Mouse (Mus musculus): ENCODE data around the gene Sowaha. TPM values are rescaled to one million over a fixed set of nuclear protein-coding genes. Genes with fewer than 3 reads are reported as not detected.

Sowaha gene
- polyA plus RNA-seq, 1 experiment from 2014 or later, result 0.28 TPM

DNA sequence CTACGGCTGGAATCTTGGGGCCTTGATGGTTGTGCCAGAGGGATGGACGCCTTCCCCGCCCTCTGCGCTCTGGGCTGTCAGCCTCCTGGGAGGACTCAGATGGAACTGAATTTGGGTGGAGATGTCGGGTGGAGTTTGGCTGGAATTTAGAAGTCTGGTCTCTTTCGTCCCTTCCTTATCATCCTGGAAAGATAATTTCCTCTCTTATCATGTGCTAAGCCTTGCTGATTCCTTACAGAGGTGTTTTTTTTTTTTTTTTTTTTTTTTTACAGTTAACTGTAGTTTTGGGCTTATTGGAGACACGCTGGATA lies 41.7 kb upstream of the Sowaha start:
- H3K4me2 ChIP-seq (ENCODE audit: low read length), result peak overlapping the region; percentile 75
- H3K9me3 ChIP-seq (ENCODE audit: control insufficient read depth, low read length), result no peaks in the 10 kb centered on the region
- 0 out of 2 replicates have a peak overlapping the region, but pooled peaks have one; percentile 1 for H3K4me3 ChIP-seq (ENCODE audit: low read depth, low read length)
- H3K27me3 ChIP-seq (replicated peaks; ENCODE audit: control insufficient read depth, insufficient read depth, low read length), result no peaks in the 10 kb centered on the region
- ATAC-seq (replicated peaks; ENCODE audit: low FRiP score, low TSS enrichment, low read depth), result no peak
- DNase-seq (ENCODE audit: low spot score), result no peak
- peaks cover 34% of the 10 kb centered on the region for H3K4me1 ChIP-seq (replicated peaks; ENCODE audit: control insufficient read depth, insufficient read depth, low read length)
- H3K36me3 ChIP-seq (ENCODE audit: control insufficient read depth, insufficient read depth, low read length), result no peaks in the 10 kb centered on the region
- H3K27ac ChIP-seq (ENCODE audit: low read depth), result no peak overlapping the region
- H3K9ac ChIP-seq (ENCODE audit: low read length), result no peak overlapping the region
- 77% methylated on average over 7 of the region's 7 CpGs for WGBS

- DNase-seq (ENCODE audit: low spot score) (peak; percentile 59), ATAC-seq (replicated peaks; ENCODE audit: low FRiP score, low TSS enrichment, low read depth) (no peak)
- no peak overlapping the region for H3K9ac ChIP-seq (ENCODE audit: low read length)
- peak overlapping the region; percentile 72 for H3K4me3 ChIP-seq (ENCODE audit: low read depth, low read length)
- 38% methylated on average over 16 of the region's 16 CpGs for WGBS
- H3K27ac ChIP-seq (ENCODE audit: low read depth), result no peak overlapping the region
- H3K4me2 ChIP-seq (ENCODE audit: low read length), result peak overlapping the region; percentile 75
- no peaks in the 10 kb centered on the region for H3K36me3 ChIP-seq (ENCODE audit: control insufficient read depth, insufficient read depth, low read length)
- H3K4me1 ChIP-seq (replicated peaks; ENCODE audit: control insufficient read depth, insufficient read depth, low read length), result peaks cover 34% of the 10 kb centered on the region
- no peaks in the 10 kb centered on the region for H3K9me3 ChIP-seq (ENCODE audit: control insufficient read depth, low read length)
- H3K27me3 ChIP-seq (replicated peaks; ENCODE audit: control insufficient read depth, insufficient read depth, low read length), result no peaks in the 10 kb centered on the region
These were observed 41.2 kb upstream of the Sowaha start for GRCm38 (mm10) chr11:53521120-53521820.

- ATAC-seq (replicated peaks; ENCODE audit: low FRiP score, low TSS enrichment, low read depth), result 0 out of 2 replicates have a peak, but pooled peaks have one; percentile 14
- H3K27me3 ChIP-seq (replicated peaks; ENCODE audit: control insufficient read depth, insufficient read depth, low read length), result no peaks in the 10 kb centered on the region
- peak overlapping the region; percentile 69 for H3K9ac ChIP-seq (ENCODE audit: low read length)
- H3K4me1 ChIP-seq (replicated peaks; ENCODE audit: control insufficient read depth, insufficient read depth, low read length), result peaks cover 31% of the 10 kb centered on the region
- H3K27ac ChIP-seq (ENCODE audit: low read depth), result peak overlapping the region; percentile 64
- DNase-seq (ENCODE audit: low spot score), result peak; percentile 71
- H3K36me3 ChIP-seq (ENCODE audit: control insufficient read depth, insufficient read depth, low read length), result no peaks in the 10 kb centered on the region
- peak overlapping the region; percentile 75 for H3K4me2 ChIP-seq (ENCODE audit: low read length)
- peak overlapping the region; percentile 72 for H3K4me3 ChIP-seq (ENCODE audit: low read depth, low read length)
- H3K9me3 ChIP-seq (ENCODE audit: control insufficient read depth, low read length), result no peaks in the 10 kb centered on the region
- WGBS, result 3% methylated on average over 24 of the region's 24 CpGs
These were observed 40.3 kb upstream of the Sowaha start for GRCm38 (mm10) chr11:53520122-53520978.

GRCm38 (mm10) chr11:53519207-53520121 lies 39.4 kb upstream of the Sowaha start, which contains the start of gene Sept8:
TSS of gene Sept8 (plus strand) at chr11:53519257.
- DNase-seq (ENCODE audit: low spot score) (peak; percentile 82), ATAC-seq (replicated peaks; ENCODE audit: low FRiP score, low TSS enrichment, low read depth) (peak; percentile 78)
- Histone ChIP-seq H3K4me2 (ENCODE audit: low read length) (peak within 1 kb of the TSS; percentile 75), H3K9ac (ENCODE audit: low read length) (peak within 1 kb of the TSS; percentile 69), H3K27ac (ENCODE audit: low read depth) (peak within 1 kb of the TSS; percentile 64), H3K4me3 (ENCODE audit: low read depth, low read length) (peak within 1 kb of the TSS; percentile 72), H3K4me1 (replicated peaks; ENCODE audit: control insufficient read depth, insufficient read depth, low read length) (peaks cover 30% of the 10 kb centered on the region), H3K9me3 (ENCODE audit: control insufficient read depth, low read length) (no peaks in the 10 kb centered on the region), H3K36me3 (ENCODE audit: control insufficient read depth, insufficient read depth, low read length) (no peaks in the 10 kb centered on the region), H3K27me3 (replicated peaks; ENCODE audit: control insufficient read depth, insufficient read depth, low read length) (no peaks in the 10 kb centered on the region)
- WGBS, result 5% methylated on average over 79 of the region's 79 CpGs

DNA sequence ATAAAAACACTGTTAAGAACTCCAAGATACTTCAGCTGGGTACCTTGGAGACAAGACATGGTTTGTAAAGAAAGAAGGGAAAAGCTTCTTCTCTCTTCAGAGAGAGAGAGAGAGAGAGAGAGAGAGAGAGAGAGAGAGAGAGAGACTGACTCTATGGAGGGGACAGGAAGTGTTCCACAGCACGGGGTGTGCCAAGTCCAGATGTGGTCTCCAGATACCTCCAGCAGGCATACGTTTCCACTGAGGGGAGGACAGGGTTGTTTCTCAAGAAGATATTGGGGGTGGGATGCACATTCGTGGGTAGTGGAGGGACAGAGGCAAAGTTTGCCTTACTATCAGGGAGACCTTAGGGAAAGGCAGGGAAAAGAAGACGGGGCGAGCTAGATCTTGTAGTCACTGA lies 38.7 kb upstream of the Sowaha start:
- 50% methylated on average over 5 of the region's 5 CpGs for WGBS
- DNase-seq (ENCODE audit: low spot score) (no peak), ATAC-seq (replicated peaks; ENCODE audit: low FRiP score, low TSS enrichment, low read depth) (no peak)
- peaks cover 25% of the 10 kb centered on the region for H3K4me1 ChIP-seq (replicated peaks; ENCODE audit: control insufficient read depth, insufficient read depth, low read length)
- H3K36me3 ChIP-seq (ENCODE audit: control insufficient read depth, insufficient read depth, low read length), result no peaks in the 10 kb centered on the region
- no peak overlapping the region for H3K27ac ChIP-seq (ENCODE audit: low read depth)
- peak overlapping the region; percentile 75 for H3K4me2 ChIP-seq (ENCODE audit: low read length)
- H3K9ac ChIP-seq (ENCODE audit: low read length), result no peak overlapping the region
- H3K4me3 ChIP-seq (ENCODE audit: low read depth, low read length), result peak overlapping the region; percentile 72; the same call in 1 of the 2 replicates
- H3K9me3 ChIP-seq (ENCODE audit: control insufficient read depth, low read length), result no peaks in the 10 kb centered on the region
- no peaks in the 10 kb centered on the region for H3K27me3 ChIP-seq (replicated peaks; ENCODE audit: control insufficient read depth, insufficient read depth, low read length)

DNA sequence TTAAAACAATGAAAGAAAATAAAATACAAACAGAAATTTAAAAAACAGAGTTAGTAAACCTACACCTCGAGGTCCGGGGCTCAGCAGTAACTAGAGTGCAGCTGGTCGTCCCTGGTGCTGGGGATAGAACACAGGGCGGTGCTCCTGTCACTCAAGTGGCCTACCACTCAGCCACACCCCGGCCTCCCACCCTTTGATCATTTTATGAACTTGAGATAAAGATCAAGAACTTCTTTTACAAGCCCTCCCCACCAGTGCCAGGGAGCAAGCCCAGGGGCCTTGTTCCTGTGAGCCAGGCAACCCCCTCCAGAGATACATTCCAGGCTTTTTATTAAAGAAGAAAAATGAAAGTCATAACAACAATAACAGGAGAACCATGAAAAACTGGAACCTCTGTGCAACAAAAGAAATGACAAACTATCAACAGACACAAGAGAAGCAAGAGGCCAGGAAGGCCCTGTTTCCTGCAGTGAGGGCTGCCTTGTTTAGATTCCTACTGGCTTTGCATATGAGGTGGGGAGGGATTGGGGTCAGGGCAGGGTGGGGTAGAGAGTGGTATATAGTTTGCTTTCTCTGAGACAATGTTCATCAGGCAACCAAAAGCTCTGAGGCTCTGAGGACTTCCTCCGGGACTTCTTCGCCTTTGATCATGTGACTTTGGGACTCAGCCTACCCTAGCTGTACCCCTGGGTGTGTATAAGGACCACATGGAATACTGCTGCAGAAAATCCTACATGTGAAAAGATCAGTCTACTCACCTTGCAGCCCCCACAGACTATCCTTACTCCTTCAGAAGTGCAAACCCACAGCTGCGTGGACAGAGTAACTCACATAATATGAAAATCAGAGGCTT lies 36.9 kb upstream of the Sowaha start:
- WGBS, result 41% methylated on average over 8 of the region's 8 CpGs
- H3K27ac ChIP-seq (ENCODE audit: low read depth), result no peak overlapping the region
- DNase-seq (ENCODE audit: low spot score) (no peak), ATAC-seq (replicated peaks; ENCODE audit: low FRiP score, low TSS enrichment, low read depth) (no peak)
- no peaks in the 10 kb centered on the region for H3K9me3 ChIP-seq (ENCODE audit: control insufficient read depth, low read length)
- H3K4me1 ChIP-seq (replicated peaks; ENCODE audit: control insufficient read depth, insufficient read depth, low read length), result peaks cover 18% of the 10 kb centered on the region
- no peaks in the 10 kb centered on the region for H3K27me3 ChIP-seq (replicated peaks; ENCODE audit: control insufficient read depth, insufficient read depth, low read length)
- H3K9ac ChIP-seq (ENCODE audit: low read length), result no peak overlapping the region
- no peaks in the 10 kb centered on the region for H3K36me3 ChIP-seq (ENCODE audit: control insufficient read depth, insufficient read depth, low read length)
- no peak overlapping the region for H3K4me2 ChIP-seq (ENCODE audit: low read length)
- no peak overlapping the region for H3K4me3 ChIP-seq (ENCODE audit: low read depth, low read length)

DNA sequence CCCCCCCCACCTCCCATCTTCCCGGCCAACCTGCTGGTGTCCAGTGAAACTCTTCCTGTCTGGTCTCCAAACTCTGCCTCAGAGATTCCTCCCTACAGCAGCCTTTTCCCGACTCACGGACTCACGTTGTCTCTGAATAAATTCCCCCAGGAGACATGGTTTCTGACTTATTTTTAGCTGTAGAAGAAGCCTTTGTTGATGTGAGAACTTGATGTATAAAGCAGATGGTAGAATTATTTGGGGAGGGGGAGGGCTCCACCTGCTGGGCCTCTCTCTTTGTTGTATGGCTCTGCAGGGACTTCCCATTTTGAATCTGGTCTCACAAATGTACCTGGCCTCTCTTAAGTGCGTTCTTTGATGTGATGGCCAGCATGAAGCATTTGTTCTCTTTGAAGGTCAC lies 30.3 kb upstream of the Sowaha start:
- 46% methylated on average over 5 of the region's 5 CpGs for WGBS
- H3K4me3 ChIP-seq (ENCODE audit: low read depth, low read length), result no peak overlapping the region
- H3K9me3 ChIP-seq (ENCODE audit: control insufficient read depth, low read length), result no peaks in the 10 kb centered on the region
- no peak overlapping the region for H3K9ac ChIP-seq (ENCODE audit: low read length)
- no peak for DNase-seq (ENCODE audit: low spot score)
- no peaks in the 10 kb centered on the region for H3K27me3 ChIP-seq (replicated peaks; ENCODE audit: control insufficient read depth, insufficient read depth, low read length)
- no peaks in the 10 kb centered on the region for H3K36me3 ChIP-seq (ENCODE audit: control insufficient read depth, insufficient read depth, low read length)
- no peaks in the 10 kb centered on the region for H3K4me1 ChIP-seq (replicated peaks; ENCODE audit: control insufficient read depth, insufficient read depth, low read length)
- no peak overlapping the region for H3K27ac ChIP-seq (ENCODE audit: low read depth)
- no peak overlapping the region for H3K4me2 ChIP-seq (ENCODE audit: low read length)
- ATAC-seq (replicated peaks; ENCODE audit: low FRiP score, low TSS enrichment, low read depth), result no peak
